Mouse (Mus musculus) inflammation-experienced regulatory T-cells (primary cell): ENCODE measurements around the gene Riok1. TPM values are rescaled to one million over a fixed set of nuclear protein-coding genes. Genes with fewer than 3 reads are reported as not detected.

ENCODE experiments used
- polyA plus RNA-seq, 2 experiments: library from polyadenylated mRNA; unstranded; fragments of 100-300 nt; shearing (Covaris generic); gene quantifications; one replicate each; pipeline ENCODE4 v1.2.1; 2017

Gene Riok1
- 10 to 100 TPM; 83.7 to 89.8 TPM for polyA plus RNA-seq

DNA sequence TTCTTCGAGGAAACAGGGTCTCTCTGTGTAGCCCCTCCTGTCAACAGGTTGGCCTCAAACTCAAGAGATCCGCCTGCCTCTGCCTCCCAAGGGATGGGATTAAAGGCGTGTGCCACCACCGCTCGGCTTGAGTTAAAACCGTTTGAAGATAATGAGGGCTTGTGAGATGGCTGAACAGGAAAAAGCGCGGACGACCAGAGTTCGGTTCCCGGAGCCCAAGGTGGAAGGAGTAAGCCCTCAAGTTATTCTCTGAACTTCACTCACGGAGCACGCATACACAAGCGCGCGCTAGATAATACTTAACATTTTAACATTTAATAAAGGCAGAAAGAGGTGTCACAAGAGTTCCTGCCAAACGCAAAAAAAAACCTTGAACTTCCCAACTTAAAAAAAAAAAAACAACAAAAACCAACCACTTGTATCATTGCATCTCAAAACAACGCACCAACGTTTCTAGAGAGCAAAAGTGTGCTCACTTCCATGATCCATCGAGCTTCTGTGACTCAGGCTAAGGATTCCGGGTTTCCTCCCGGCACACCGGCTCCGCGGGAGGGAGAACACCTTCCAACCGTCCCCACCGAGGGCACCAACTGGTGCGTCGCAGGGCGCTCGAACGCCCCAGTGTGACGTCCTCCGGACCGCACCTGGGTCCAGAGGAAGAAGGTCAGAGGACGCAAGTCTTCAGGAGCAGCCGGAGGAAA is at the start of gene Riok1:
Riok1 (plus strand) TSS at position 653 of the 701 bp plus-strand sequence.

DNA sequence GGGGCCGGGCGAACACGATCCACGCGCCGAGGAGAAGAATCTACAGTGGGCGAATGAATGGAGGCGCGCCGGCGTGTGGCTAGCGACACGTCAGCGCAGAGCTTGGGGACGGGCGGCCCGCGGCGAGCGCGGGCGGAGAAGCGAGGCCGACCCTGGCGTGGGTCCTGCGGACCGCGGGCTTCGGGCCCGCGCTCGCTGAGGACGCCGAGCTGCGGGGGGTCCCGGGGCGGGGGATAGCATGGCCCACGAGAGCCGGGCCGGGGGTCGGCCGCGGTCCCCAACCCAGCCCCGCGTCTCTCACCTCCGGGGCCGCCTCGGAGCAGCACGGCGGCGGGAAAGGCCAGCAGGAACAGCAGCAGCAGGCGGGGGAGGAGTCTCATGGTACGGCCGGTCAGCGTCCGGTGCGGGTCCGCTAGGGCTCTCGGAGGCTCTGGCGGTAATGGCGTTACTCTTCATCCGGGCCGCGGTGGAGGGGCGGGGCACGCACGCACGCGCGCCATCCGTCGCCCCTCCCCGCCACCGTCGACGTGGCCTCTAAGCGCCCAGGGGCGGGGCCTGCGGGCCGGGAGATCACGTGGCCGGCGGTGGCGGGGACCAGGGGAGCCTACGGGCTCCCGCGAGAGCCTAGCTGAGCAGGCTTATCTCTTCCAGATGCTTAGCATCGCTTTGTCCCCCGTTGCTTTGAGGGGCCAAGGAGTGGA is 42.9 kb upstream of the Riok1 start, which contains the start of gene Ssr1:
Ssr1 (minus strand) TSS at position 514 of the 701 bp plus-strand sequence.

DNA sequence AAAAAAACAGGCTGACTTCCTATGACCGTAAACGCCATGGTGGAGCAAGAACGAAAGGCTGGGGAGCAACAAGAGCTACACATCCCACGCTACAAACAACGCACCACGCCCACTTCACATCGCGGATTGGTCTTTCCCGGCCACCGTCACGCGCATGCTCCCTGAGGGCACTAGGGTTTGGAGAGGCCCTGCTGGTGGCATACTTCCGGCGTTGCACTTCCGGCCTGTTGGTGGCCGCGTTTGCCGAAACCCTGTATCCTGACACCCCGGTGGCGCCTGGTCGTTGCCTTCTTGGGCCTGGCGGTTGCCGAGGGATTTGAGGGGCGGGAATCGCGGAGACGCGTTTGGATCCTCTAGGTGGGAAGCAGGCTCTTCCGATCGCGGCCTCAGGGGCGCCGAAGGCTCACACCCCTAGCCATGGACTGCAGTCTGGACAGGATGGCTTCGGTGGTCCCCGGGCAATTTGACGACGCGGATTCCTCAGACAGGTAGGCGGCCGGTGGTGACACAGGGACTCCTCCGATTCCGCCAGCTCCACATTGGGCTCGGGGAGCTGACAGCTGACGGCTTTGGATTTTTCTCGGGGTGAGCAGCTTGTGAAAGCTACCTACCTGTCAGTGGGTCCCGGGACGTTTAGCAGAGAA is 371 bp downstream of the Riok1 start, which contains the start of gene Cage1:
Cage1 (minus strand) TSS at position 26 of the 644 bp plus-strand sequence.

Other genes with a start within 250 kb of the Riok1 start
- 10 to 100 TPM; 51.6 to 54.2 TPM for gene Ssr1, start 42.8 kb upstream of the Riok1 start, polyA plus RNA-seq
- 1 to 10 TPM; 1.1 to 1.6 TPM for gene Cage1, start 74 bp downstream of the Riok1 start, polyA plus RNA-seq
- under 1 TPM; 0.13 to 0.40 TPM for gene Dsp, start 114.3 kb downstream of the Riok1 start, polyA plus RNA-seq
- 10 to 100 TPM; 68.4 to 78.7 TPM for gene Snrnp48, start 167.9 kb downstream of the Riok1 start, polyA plus RNA-seq